Mouse (Mus musculus): ENCODE results near the gene B3galt1.

B3galt1 gene

DNA sequence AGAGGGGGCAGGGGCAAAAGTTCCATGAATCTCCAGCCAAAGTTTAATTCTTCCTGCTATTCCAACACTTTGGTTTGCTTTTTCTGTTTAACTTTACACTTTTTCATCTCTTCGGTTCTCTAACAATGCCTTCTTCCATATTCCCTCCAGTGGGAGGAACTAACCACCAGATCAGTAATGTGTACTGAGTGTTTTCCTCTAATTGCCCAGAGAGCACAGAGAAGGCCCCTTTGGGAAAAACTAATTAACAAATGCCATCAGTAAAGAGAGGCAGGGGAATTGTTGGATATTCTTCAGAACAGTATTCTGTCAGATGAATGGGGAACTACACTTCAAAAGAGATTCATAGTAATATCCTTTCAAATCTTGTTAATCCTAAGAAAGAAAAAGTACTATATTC is 338.1 kb downstream of the B3galt1 start:
- DNase-seq (ENCODE audit: low spot score in 2 of 2) = no peak

GRCm38 (mm10) chr2:67931994-67932393 is 366.3 kb downstream of the B3galt1 start:
- no peak for DNase-seq (ENCODE audit: low spot score in 2 of 2)

DNA sequence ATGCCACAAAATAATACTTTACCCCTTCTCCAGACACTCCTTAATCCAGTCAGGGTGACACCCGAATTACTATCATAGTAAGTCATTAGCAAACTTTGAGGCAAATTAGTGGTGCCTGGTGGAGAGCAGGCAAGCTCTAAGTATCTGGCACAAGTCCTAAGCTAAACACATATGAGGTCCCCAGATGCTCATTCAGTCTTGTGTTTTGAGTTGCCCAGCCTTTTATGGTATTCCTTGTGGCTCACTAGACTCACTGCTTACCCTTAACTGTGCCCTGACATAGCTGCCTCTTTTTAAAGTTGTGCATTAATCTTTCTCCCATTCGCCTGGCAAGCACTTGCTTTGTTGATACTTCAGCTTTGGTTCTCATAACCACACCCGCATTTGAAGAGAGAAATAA is 382.7 kb downstream of the B3galt1 start:
- no peak for DNase-seq (ENCODE audit: low spot score in 2 of 2)

- no peak for DNase-seq (ENCODE audit: low spot score in 2 of 2)
Observed at GRCm38 (mm10) chr2:67956182-67956581, 390.5 kb downstream of the B3galt1 start.

GRCm38 (mm10) chr2:67957561-67957960 is 391.9 kb downstream of the B3galt1 start:
- DNase-seq (ENCODE audit: low spot score in 2 of 2) = no peak

GRCm38 (mm10) chr2:67960711-67961110 is 395.0 kb downstream of the B3galt1 start:
- DNase-seq (ENCODE audit: low spot score in 2 of 2) = no peak

GRCm38 (mm10) chr2:67968812-67969211 is 403.1 kb downstream of the B3galt1 start:
- DNase-seq (ENCODE audit: low spot score in 2 of 2) = no peak

DNA sequence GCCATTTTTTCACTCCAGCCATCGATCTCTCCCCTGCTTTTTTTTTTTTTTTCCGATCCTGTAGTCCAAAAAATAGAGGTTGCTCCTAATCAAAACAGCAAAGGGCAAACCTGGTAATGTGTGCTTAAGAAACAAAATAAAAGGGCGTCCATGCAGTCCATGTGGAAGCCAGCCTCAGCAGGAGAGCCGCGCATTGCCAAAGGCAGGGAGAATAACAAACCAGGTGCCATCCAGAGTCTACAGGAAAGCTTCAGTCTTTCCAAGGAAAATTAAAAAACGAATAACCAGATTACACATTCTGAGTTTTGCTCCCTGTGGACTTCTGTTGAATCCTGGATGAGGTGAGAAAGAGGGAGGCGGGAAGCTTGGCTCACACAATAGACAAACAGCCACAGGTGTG is 405.4 kb downstream of the B3galt1 start:
- peak in 1 of 2 experiments; percentile 28 for DNase-seq (ENCODE audit: low spot score in 2 of 2)

- DNase-seq (ENCODE audit: low spot score in 2 of 2) = peak; percentile 49 to 83
Observed at GRCm38 (mm10) chr2:67971576-67971975, 405.9 kb downstream of the B3galt1 start.

DNA sequence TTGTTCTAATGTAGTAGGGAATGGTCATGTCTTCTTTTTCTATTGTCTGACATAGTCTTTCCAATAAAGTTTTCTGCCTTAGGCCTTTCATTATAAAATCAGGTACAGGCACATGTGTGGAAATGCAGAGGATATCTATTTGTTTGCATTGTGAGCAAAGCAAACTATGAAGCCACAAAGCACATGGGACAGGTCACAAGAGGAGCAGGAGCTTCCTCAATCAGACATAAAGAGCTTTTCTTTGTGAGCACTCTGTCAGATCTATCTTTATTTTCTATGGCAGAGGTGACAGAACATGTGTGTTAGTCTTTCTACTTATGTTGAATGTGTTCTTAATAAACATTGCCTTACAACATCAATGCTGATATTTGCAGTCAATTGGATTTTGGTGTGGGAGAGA is 410.1 kb downstream of the B3galt1 start:
- DNase-seq (ENCODE audit: low spot score in 2 of 2) = no peak

DNA sequence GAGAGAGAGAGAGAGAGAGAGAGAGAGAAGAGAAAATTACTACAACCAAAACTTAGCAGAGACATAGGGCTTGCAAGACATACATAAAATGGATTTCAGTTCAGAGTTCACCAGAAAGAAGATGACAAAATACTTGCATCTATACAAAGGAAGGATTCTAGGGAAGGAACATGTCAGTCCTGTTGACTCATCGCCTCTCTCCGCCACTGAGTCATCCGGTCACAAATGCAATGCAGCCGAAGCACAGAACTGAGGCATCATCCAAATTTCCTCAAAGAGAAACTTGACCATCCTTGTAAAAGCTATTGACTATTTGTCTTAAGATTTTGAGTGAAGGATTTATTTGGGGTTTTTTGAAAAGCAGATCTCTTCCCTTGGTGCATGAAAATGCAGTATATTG is 410.8 kb downstream of the B3galt1 start:
- DNase-seq (ENCODE audit: low spot score in 2 of 2) = no peak

DNA sequence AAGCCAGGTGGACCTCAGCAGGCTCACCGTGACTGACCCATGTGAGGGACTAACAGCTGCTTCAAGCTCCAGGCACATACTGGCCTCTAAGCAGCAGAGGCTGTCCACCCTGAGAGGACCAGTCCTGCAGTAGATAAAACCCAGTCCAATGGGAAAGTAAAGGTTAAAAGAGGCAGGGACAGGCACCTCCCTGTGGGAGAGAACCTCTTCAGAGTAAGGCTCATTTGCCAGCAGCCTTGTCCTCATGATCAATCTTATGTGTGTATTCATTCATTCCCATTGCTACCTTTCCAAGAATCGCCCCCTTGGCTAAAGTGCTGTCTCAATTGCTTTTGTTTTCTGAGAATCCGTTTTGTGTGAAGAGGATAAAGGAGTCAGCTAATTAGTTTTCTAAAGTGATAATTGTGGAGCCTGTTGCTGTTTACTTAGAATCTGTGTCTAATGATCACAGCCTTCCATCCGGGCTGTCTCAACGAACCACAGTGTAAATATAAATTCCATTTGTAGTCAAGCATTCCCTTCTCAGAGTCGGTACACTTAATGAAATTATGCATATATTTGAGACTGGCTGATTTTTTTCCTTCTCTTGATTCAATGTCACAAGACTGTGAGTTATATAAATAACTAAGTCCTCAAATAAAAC is 412.1 kb downstream of the B3galt1 start:
- no peak for DNase-seq (ENCODE audit: low spot score in 2 of 2)

DNA sequence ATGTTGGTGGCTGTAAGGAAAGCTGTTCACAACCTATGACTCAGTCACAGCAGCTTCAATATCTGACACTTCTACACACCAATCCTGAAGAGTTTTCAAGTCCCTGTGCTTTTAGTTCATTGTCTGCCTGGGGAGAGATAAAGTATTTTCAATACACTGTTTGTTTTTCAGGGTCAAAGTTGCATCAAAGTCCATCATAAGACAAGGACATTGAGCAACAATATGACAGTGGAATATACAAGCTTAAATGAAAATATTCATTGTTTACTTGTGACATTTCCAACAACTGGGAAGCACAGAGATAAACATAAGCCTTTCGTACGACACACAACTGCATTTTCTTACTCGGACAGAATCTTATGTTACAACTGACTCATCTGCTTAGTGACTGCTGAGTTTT is 417.9 kb downstream of the B3galt1 start:
- DNase-seq (ENCODE audit: low spot score in 2 of 2) = no peak

DNA sequence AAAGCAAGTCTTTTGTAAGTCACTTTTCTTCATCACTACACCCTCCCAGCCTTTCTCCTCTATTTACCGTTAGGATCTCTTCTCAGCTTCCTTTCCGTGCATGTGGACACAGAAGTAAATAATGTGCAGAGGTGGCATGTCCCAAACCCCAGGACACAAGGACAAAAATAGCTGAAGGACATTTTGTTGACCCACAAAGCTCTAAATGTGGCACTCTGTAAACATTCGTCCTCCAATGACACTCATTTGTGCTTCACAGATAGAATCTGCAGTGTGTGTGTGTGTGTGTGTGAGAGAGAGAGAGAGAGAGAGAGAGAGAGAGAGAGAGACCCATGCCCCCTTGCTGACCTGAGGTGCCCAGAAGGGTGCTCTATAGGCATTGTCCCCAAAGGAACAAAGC is 419.5 kb downstream of the B3galt1 start:
- no peak for DNase-seq (ENCODE audit: low spot score in 2 of 2)

DNA sequence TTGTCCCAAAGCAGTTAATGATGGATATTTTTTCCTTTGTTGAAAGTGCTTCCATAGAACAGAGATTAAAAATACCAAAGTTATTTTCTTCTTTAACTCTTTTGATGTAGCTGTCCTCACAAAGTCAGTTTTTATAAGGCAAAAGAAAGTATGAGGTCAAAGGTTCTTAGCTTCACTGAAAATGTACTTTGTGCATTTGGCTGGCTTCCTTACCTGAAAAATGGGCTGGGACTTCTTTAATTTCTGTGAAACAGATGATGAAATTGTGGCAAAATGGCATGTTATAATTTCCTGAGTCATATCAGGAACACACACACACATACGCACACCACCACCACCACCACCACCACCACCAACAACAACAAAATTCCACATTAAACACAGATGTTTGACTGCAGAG is 427.8 kb downstream of the B3galt1 start:
- no peak for DNase-seq (ENCODE audit: low spot score in 2 of 2)

DNA sequence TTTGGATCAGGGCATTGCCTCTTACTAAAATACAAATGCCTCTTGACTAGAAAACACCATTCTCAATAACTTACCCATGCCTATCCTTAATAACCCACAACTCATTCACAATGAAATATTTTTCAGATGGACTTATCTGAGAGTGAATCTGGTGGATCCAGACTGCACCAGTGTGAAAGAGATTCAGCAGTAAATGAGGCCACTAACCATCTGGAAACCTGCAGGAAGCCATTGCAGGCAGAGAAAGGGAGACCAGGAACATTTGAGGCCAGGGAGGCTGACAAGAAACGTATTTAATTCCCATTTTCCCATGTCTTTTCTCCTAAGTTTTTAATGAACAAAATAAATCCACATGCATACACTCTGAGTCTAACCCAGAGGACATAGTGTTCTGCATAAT is 437.4 kb downstream of the B3galt1 start:
- no peak for DNase-seq (ENCODE audit: low spot score in 2 of 2)

DNA sequence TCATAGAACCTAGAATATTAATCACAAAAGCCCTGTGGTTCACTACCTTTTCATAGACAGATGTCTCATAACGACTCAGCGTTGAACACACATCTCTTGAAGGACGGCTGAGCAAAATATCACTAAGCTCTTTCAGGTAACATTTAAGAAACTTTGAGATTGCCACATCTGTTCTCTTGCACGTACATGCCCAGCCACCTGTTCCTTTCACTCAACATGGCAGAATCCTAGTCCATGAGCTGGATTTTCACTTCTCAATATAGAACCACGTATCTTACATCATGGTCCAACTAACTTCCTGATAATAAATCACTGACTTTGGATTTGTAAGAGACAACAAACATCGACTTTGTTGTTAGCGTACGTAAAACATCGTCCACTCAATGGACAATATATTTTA is 439.5 kb downstream of the B3galt1 start:
- DNase-seq (ENCODE audit: low spot score in 2 of 2) = no peak

DNA sequence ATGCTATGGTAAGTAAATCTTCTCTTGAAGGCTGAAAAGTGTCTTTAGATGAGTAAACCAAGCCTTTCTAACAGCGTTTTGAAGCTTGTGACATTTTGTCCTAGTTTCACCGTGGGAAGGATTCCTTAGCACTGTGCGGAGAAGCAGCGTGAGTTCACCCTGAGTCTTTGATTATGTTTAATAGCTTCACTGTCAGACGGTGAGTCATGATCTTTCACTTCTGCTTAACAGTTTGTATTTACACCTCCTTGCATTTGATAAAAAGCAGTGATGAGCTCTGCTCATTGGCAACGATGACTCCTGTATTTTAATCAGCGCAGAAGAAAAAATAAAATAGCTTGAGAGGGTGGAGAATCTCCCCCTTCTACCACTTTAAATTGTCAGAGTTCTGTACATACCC is 440.0 kb downstream of the B3galt1 start:
- DNase-seq (ENCODE audit: low spot score in 2 of 2) = peak; percentile 13 to 33

DNA sequence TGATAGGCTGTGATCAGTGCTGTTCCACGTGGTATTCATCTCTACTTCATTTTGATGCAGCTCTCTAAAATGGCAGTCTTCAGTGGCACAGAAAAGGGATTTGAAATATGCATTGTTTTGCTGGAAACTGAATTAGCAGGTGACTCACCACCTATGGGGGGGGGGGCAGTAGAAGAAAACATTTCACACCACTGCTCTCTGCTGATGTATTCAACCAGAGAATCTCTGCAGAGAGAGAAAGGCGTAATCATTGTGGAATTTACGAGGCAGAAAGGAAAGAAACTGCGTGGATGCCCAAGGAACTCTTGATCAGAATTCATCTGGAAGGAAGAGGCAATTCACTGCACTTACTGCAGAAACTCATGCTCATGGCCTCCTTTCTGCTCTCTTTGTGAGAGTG is 445.7 kb downstream of the B3galt1 start:
- DNase-seq (ENCODE audit: low spot score in 2 of 2) = no peak

DNA sequence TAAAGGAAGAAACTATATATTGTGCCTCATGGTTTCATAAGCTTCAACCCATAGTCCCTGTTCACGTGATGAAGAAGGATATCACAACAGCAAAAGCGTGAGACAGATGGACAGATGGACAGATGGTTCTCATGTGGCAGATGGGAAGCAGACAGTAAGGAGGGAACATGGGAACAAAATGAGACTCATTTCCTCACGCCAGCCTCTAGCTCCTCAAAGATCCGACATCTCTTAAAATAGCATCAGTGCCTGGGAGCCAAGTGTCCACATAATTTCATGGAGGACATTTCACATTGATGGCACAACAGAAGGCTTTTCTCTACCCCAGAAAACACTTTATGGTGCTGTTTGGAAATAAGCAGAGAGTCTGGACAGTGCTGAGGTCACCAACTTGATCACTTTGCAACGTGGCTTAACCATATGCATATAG is 454.6 kb downstream of the B3galt1 start:
- peak; percentile 13 to 60 for DNase-seq (ENCODE audit: low spot score in 2 of 2)

- DNase-seq (ENCODE audit: low spot score in 2 of 2) = no peak
Observed at GRCm38 (mm10) chr2:68021541-68022152, 456.0 kb downstream of the B3galt1 start.

DNA sequence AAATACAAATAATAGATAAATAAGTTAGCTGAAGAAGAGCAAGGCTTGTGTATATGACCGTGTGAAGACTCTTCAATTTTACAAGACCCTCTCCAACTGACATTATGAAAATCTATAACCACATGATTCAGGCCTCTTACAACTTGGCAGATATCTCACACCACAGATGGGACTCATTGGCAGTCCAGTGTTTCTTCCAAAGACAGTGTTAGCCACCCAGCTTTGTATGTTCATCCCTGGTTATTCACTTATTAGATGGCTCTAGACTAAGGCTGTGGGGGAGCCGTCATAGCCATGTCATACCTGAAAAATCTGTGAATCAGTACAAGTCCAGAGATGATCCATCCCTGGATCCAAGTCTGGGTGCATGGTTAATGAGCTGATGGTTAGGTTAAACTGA is 463.1 kb downstream of the B3galt1 start:
- DNase-seq (ENCODE audit: low spot score in 2 of 2) = no peak

DNA sequence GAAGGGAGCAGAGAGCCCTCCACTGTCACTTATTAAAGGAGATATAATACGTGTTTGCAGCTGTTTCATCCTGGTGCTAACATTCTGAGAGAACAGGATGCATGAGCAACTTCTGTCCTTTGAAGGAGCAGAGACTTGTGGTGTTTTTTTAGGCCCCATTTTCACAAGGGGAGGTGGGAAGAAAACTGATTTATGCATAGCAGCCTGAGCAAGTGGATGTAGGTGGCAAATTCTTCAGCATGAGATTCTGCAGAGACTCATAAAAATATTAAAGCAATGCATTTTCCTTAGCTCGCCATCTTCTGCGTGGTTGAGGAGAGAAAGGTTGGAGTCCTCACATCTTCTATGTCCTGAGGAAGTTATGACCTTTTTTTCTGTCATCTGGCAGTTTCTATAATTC is 469.0 kb downstream of the B3galt1 start:
- DNase-seq (ENCODE audit: low spot score in 2 of 2) = peak; percentile 21 to 76

- DNase-seq (ENCODE audit: low spot score in 2 of 2) = peak in 1 of 2 experiments; percentile 31
Observed at GRCm38 (mm10) chr2:68040752-68041151, 475.1 kb downstream of the B3galt1 start.
